Mouse (Mus musculus): ENCODE results near the gene Chrna7.

The Chrna7 gene

GRCm38 (mm10) chr7:63148321-63148720, 64.0 kb downstream of the Chrna7 start:
- Histone ChIP-seq H3K27me3 (ENCODE audit: control insufficient read depth, insufficient read depth, low read length, poor library complexity, severe bottlenecking) (no peaks in the 10 kb centered on the region), H3K36me3 (ENCODE audit: control insufficient read depth, insufficient read depth, low read length, poor library complexity, severe bottlenecking) (no peaks in the 10 kb centered on the region)
- no peak for DNase-seq (ENCODE audit: low read depth, low spot score)

GRCm38 (mm10) chr7:63122547-63122946, 89.8 kb downstream of the Chrna7 start:
- no peaks in the 10 kb centered on the region for H3K27me3 ChIP-seq (ENCODE audit: control insufficient read depth, insufficient read depth, low read length, poor library complexity, severe bottlenecking)
- no peaks in the 10 kb centered on the region for H3K36me3 ChIP-seq (ENCODE audit: control insufficient read depth, insufficient read depth, low read length, poor library complexity, severe bottlenecking)
- DNase-seq (ENCODE audit: low read depth, low spot score), result no peak

GRCm38 (mm10) chr7:63113671-63114070, 98.7 kb downstream of the Chrna7 start:
- no peaks in the 10 kb centered on the region for H3K27me3 ChIP-seq (ENCODE audit: control insufficient read depth, insufficient read depth, low read length, poor library complexity, severe bottlenecking)
- no peak for DNase-seq (ENCODE audit: low read depth, low spot score)

GRCm38 (mm10) chr7:63113252-63113651, 99.1 kb downstream of the Chrna7 start:
- no peaks in the 10 kb centered on the region for H3K27me3 ChIP-seq (ENCODE audit: control insufficient read depth, insufficient read depth, low read length, poor library complexity, severe bottlenecking)
- no peaks in the 10 kb centered on the region for H3K36me3 ChIP-seq (ENCODE audit: control insufficient read depth, insufficient read depth, low read length, poor library complexity, severe bottlenecking)
- no peak for DNase-seq (ENCODE audit: low read depth, low spot score)

More at GRCm38 (mm10) chr7:63113671-63114070, 98.7 kb downstream of the Chrna7 start:
- H3K36me3 ChIP-seq (ENCODE audit: control insufficient read depth, insufficient read depth, low read length, poor library complexity, severe bottlenecking), result no peaks in the 10 kb centered on the region

GRCm38 (mm10) chr7:63109348-63109747, 103.0 kb downstream of the Chrna7 start:
- Histone ChIP-seq H3K27me3 (ENCODE audit: control insufficient read depth, insufficient read depth, low read length, poor library complexity, severe bottlenecking) (no peaks in the 10 kb centered on the region), H3K36me3 (ENCODE audit: control insufficient read depth, insufficient read depth, low read length, poor library complexity, severe bottlenecking) (no peaks in the 10 kb centered on the region)
- no peak for DNase-seq (ENCODE audit: low read depth, low spot score)

- DNase-seq (ENCODE audit: low read depth, low spot score), result no peak
- Histone ChIP-seq H3K27me3 (ENCODE audit: control insufficient read depth, insufficient read depth, low read length, poor library complexity, severe bottlenecking) (no peaks in the 10 kb centered on the region), H3K36me3 (ENCODE audit: control insufficient read depth, insufficient read depth, low read length, poor library complexity, severe bottlenecking) (no peaks in the 10 kb centered on the region)
Observed at GRCm38 (mm10) chr7:63085954-63086353, 126.4 kb downstream of the Chrna7 start.

- Histone ChIP-seq H3K36me3 (ENCODE audit: control insufficient read depth, insufficient read depth, low read length, poor library complexity, severe bottlenecking) (no peaks in the 10 kb centered on the region), H3K27me3 (ENCODE audit: control insufficient read depth, insufficient read depth, low read length, poor library complexity, severe bottlenecking) (no peaks in the 10 kb centered on the region)
- no peak for DNase-seq (ENCODE audit: low read depth, low spot score)
Observed at GRCm38 (mm10) chr7:63084351-63085003, 127.9 kb downstream of the Chrna7 start.

GRCm38 (mm10) chr7:63060996-63061395, 151.4 kb downstream of the Chrna7 start:
- Histone ChIP-seq H3K36me3 (ENCODE audit: control insufficient read depth, insufficient read depth, low read length, poor library complexity, severe bottlenecking) (no peaks in the 10 kb centered on the region), H3K27me3 (ENCODE audit: control insufficient read depth, insufficient read depth, low read length, poor library complexity, severe bottlenecking) (no peaks in the 10 kb centered on the region)
- no peak for DNase-seq (ENCODE audit: low read depth, low spot score)

Data from splenic B cell, adult 2 months (primary cell).